Mouse (Mus musculus) lung, adult 18-20 months (tissue): Measurements from ENCODE around the gene Gm10118.

Experiments
- DNase-seq, 2 experiments: peaks; one replicate each; pipeline ENCODE4 v3.0.0; 2022; ENCODE audit warnings: mixed read lengths in 2 of 2

Gene Gm10118

GRCm38 (mm10) chr10:63927334-63927733 lies at the start of gene Gm10118:
TSS of gene Gm10118 (minus strand) at chr10:63927434.
- DNase-seq: no peak

- DNase-seq: peak; percentile 10 to 29
These were observed 45.1 kb upstream of the Gm10118 start for GRCm38 (mm10) chr10:63972300-63972699.

DNA sequence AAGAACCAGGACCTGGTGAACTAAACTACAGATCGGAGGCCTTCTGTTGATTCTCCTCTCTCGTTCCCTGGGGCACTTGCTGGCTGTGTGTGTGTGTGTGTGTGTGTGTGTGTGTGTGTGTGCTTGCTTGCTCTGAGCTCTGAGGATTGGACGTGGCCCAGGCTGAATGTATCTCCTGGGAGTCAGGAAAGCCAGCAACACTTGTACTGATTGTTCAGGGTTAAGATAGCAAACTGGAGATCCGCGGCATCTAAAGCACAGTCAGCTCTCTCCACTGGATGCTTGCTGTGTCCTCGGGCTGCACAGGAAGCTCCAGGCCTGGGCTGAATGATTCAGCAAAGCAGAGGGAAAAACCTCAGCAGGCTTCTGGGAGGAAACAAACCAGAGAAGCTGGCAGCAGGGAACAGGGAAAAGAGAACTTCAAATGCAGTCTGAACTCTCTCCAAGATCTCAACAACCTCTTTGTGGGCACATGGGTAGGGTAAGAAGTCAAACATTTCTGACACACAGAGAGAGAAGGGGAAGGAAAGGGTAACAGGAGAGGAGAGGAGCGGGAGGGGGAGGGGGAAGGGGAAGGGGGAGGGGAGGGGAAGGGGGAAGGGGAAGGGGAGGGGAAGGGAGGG lies 27.2 kb upstream of the Gm10118 start:
- peak; percentile 9 to 33 for DNase-seq

GRCm38 (mm10) chr10:63951481-63951880 lies 24.2 kb upstream of the Gm10118 start:
- peak in 1 of 2 experiments; percentile 27 for DNase-seq

GRCm38 (mm10) chr10:63950867-63951266 lies 23.6 kb upstream of the Gm10118 start:
- DNase-seq: no peak

GRCm38 (mm10) chr10:63947266-63947665 lies 20.0 kb upstream of the Gm10118 start:
- no peak for DNase-seq

DNA sequence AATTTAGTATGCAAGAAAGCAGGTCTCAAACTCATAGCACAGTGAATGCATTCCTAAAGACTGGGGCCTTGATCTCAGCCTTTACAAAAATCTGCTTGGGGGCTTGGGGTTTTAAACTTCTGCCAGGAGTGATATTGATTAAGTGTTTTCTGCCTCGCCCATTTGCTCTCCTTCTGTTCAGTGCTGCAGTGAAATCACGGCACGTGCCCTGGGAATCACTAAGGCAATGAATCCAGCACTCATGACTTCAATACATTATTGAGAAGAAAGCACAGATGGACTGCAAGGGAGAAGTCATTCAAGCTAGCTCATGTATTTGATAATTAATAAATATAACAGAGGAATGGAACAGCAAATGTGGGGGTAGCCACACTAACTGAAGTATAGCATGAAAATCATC lies 18.3 kb upstream of the Gm10118 start:
- no peak for DNase-seq

DNA sequence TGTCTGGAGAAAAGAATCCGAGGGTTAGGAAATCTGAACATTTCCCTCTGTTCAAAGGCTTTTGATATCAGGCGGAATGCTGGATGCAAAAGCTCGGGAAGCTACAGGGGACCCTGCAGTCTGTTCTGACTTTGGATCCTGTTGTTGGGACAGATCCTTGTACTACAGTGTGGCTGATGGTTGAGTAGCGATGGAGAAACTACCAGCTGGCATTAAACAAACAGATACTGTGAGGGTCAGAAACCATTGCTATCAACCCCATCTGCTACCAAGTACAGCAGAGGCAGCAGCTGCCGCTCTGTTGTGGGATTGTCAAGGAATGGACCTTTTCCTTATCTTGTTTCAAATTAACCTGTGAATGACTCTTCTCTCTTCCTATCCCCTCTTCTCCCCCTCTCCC lies 6.7 kb upstream of the Gm10118 start:
- no peak for DNase-seq

GRCm38 (mm10) chr10:63908878-63909277 lies 18.4 kb downstream of the Gm10118 start:
- no peak for DNase-seq

- DNase-seq: no peak
These were observed 27.3 kb downstream of the Gm10118 start for GRCm38 (mm10) chr10:63899891-63900290.

GRCm38 (mm10) chr10:63894612-63895011 lies 32.6 kb downstream of the Gm10118 start:
- DNase-seq: no peak

GRCm38 (mm10) chr10:63886449-63887088 lies 40.7 kb downstream of the Gm10118 start:
- DNase-seq: no peak

- peak; percentile 52 to 70 for DNase-seq
These were observed 46.8 kb downstream of the Gm10118 start for GRCm38 (mm10) chr10:63880462-63880903.
